In the genomic region with DNA sequence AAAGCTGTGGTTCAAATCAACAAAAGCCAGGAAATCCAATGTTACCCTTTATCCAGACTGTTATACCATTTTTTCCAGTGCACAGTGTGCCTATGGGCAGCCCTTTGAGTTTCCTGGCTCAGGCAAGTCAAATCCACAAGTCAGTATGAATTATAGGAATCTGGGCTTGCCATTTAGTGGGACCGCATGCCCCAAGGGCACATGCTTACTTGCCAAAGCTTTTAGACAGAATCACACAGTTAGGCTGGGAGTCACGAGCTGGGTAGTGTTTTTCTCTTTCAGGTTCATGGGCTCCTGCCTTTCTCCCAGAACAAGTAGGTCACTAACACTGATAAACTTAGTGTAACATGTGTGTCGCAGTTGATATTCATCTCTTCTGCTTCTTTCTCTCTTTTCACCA, we compare ENCODE assay signal across 19 mouse cellular contexts.
DNase-seq lines count a peak whose midpoint lies in the region; ATAC-seq and TF ChIP-seq lines count a peak whose summit lies in the region.
"Had no signal": no experiment of that assay in that cellular context is flagged by ENCODE, and none has a peak within 500 bp of the region (broad histone marks: within the 10 kb centered on the region; RNA-seq: fewer than 3 reads in every experiment).

No protein-coding gene starts in this region.

- H3K36me3 ChIP-seq in heart, postnatal 0 days (replicated peaks; ENCODE audit: control insufficient read depth, insufficient read depth, low read length) = peaks cover 22% of the 10 kb centered on the region; the same call in 1 of the 2 replicates
- H3K36me3 ChIP-seq in kidney, embryonic 14.5 days (ENCODE audit: control insufficient read depth, insufficient read depth, low read length) = no peaks in the 10 kb centered on the region
- H3K36me3 ChIP-seq: embryonic facial prominence, embryonic 10.5 days; heart, embryonic 10.5 days; hindbrain, embryonic 15.5 days had no signal

- TF ChIP-seq EP300 in heart, postnatal 0 days (IDR thresholded peaks at IDR 0.05; ENCODE audit: low read depth) = no peak

- H3K27me3 ChIP-seq in heart, postnatal 0 days (ENCODE audit: control insufficient read depth, insufficient read depth, low read length) = no peaks in the 10 kb centered on the region
- no peaks in the 10 kb centered on the region for H3K27me3 ChIP-seq in kidney, embryonic 14.5 days (ENCODE audit: control insufficient read depth, insufficient read depth, low read length)
- H3K27me3 ChIP-seq: forebrain, embryonic 13.5 days; hindbrain, embryonic 15.5 days had no signal

- peaks cover 16% of the 10 kb centered on the region; the same call in 1 of the 2 replicates for H3K4me1 ChIP-seq in heart, postnatal 0 days (ENCODE audit: control insufficient read depth, insufficient read depth)
- no peaks in the 10 kb centered on the region for H3K4me1 ChIP-seq in kidney, embryonic 14.5 days (ENCODE audit: control insufficient read depth, insufficient read depth, low read length)

- intact Hi-C loops in heart, postnatal 36 days (cut with DNase I) = loop anchor here (10.0 kb wide), 1 partner anchor 718 kb away; a partner anchor contains a TSS

- H3K4me3 ChIP-seq in heart, postnatal 0 days (ENCODE audit: low read depth, low read length) = no peak overlapping the region
- no peak overlapping the region for H3K4me3 ChIP-seq in kidney, embryonic 14.5 days (ENCODE audit: low read length)
- H3K4me3 ChIP-seq: embryonic facial prominence, embryonic 10.5 days; forebrain, embryonic 13.5 days; heart, embryonic 10.5 days; hindbrain, embryonic 15.5 days had no signal

- H3K4me2 ChIP-seq in heart, postnatal 0 days (ENCODE audit: low read depth, low read length) = no peak overlapping the region
- H3K4me2 ChIP-seq in kidney, embryonic 14.5 days (replicated peaks; ENCODE audit: low read depth, low read length) = no peak overlapping the region
- H3K4me2 ChIP-seq: forebrain, embryonic 13.5 days; hindbrain, embryonic 15.5 days had no signal

- H3K9ac ChIP-seq in heart, postnatal 0 days (replicated peaks; ENCODE audit: low read depth, low read length) = no peak overlapping the region
- no peak overlapping the region for H3K9ac ChIP-seq in kidney, embryonic 14.5 days (ENCODE audit: low read depth, low read length)
- H3K9ac ChIP-seq: forebrain, embryonic 13.5 days; forebrain, postnatal 0 days; hindbrain, embryonic 15.5 days had no signal

- no peaks in the 10 kb centered on the region for H3K9me3 ChIP-seq in heart, postnatal 0 days (replicated peaks; ENCODE audit: control insufficient read depth, low read length)
- no peaks in the 10 kb centered on the region for H3K9me3 ChIP-seq in kidney, embryonic 14.5 days (ENCODE audit: control insufficient read depth, low read length)
- H3K9me3 ChIP-seq: embryonic facial prominence, embryonic 10.5 days; forebrain, embryonic 13.5 days; heart, embryonic 10.5 days; hindbrain, embryonic 15.5 days had no signal

- no peak for DNase-seq in heart, postnatal 0 days (ENCODE audit: low spot score)
- no peak for DNase-seq in heart, postnatal 36 days
- DNase-seq in kidney, adult 9 months = peak; percentile 38
- DNase-seq in retina, postnatal 1 day = peak; percentile 56
- no peak for DNase-seq in retina, embryonic 14.5 days (ENCODE audit: low spot score)
- no peak for DNase-seq in thymus, postnatal 0 days (ENCODE audit: low spot score)
- DNase-seq: adrenal gland, adult 2 months; adrenal gland, postnatal 25 days; cerebellum, adult 18-20 months; cerebellum, postnatal 36 days; gastrocnemius, postnatal 36 days; heart, adult 18-20 months; heart, postnatal 14 days had no signal

- ATAC-seq in heart, postnatal 0 days (ENCODE audit: insufficient read depth, low read depth) = no peak
- ATAC-seq in kidney, embryonic 14.5 days (ENCODE audit: low FRiP score, low TSS enrichment) = no peak
- ATAC-seq: forebrain, embryonic 13.5 days had no signal

- 0 out of 2 replicates have a peak overlapping the region, but pooled peaks have one; percentile 6 for H3K27ac ChIP-seq in heart, postnatal 0 days (ENCODE audit: low read depth)
- no peak overlapping the region for H3K27ac ChIP-seq in kidney, embryonic 14.5 days (ENCODE audit: low read depth, low read length)
- H3K27ac ChIP-seq: embryonic facial prominence, embryonic 10.5 days; forebrain, embryonic 13.5 days; heart, embryonic 10.5 days; hindbrain, embryonic 15.5 days had no signal

- WGBS in heart, postnatal 0 days = 84% methylated on average over 3 of the region's 3 CpGs
- WGBS in kidney, embryonic 14.5 days = 75% methylated on average over 3 of the region's 3 CpGs

- TF ChIP-seq CTCF in heart, postnatal 0 days (IDR thresholded peaks at IDR 0.05; ENCODE audit: low read depth) = no peak

Comparison
In these comparisons a context has a peak if more than half of its experiments do, and no peak if none do; other contexts are left out.
1. DNase-seq: peak in kidney, adult 9 months (single experiment) and retina, postnatal 1 day (single experiment); none in heart, postnatal 0 days (single experiment), heart, postnatal 36 days (0 of 2), retina, embryonic 14.5 days (single experiment) and thymus, postnatal 0 days (single experiment).